Mouse (Mus musculus): ENCODE results near the gene Slc9b1.

- TF ChIP-seq CTCF (IDR thresholded peaks at IDR 0.05; ENCODE audit: extremely low read depth, insufficient read depth, insufficient read length, insufficient replicate concordance): no peak
- no peak for TF ChIP-seq POLR2A (IDR thresholded peaks at IDR 0.05; ENCODE audit: low read depth, low read length)
Observed at GRCm38 (mm10) chr3:135444930-135445329, 97.1 kb downstream of the Slc9b1 start.
